Mouse (Mus musculus) G1E (cell line): Measurements from ENCODE around the gene Hs2st1. TPM values are rescaled to one million over a fixed set of nuclear protein-coding genes. Genes with fewer than 3 reads are reported as not detected.

ENCODE experiments used
- ATAC-seq: 2 replicates; pipeline ENCODE4 v1.8.0; 2016; ENCODE audit warnings: mild to moderate bottlenecking; ENCODE audit not compliant: insufficient number of reproducible peaks, poor library complexity, low FRiP score, severe bottlenecking; ENCODE audit errors: extremely low read depth
- DNase-seq: peaks from one replicate; pipeline ENCODE4 v3.0.0; 2012; ENCODE audit warnings: low spot score
- H3K27me3 ChIP-seq: 2 replicates; pipeline ENCODE4 v1.6.1; 2012; ENCODE audit warnings: mild to moderate bottlenecking, low read length, inconsistent platforms; ENCODE audit not compliant: insufficient read depth
- H3K36me3 ChIP-seq: replicated peaks from 2 replicates; pipeline ENCODE3; 2012; ENCODE audit warnings: mild to moderate bottlenecking, inconsistent platforms
- H3K4me1 ChIP-seq: 2 replicates; pipeline ENCODE4 v1.6.1; 2012; ENCODE audit warnings: low read depth, low read length, inconsistent platforms, mixed read lengths; ENCODE audit not compliant: insufficient read depth
- H3K4me3 ChIP-seq: 2 replicates; pipeline ENCODE4 v1.5.1; 2012; ENCODE audit warnings: low read depth, mild to moderate bottlenecking, inconsistent platforms, low read length, moderate library complexity, mixed read lengths
- H3K9me3 ChIP-seq: replicated peaks from 2 replicates; pipeline ENCODE4 v1.6.1; 2012; ENCODE audit warnings: inconsistent platforms
- CTCF ChIP-seq: IDR thresholded peaks from 2 replicates; pipeline ENCODE4 v1.5.1; 2012; ENCODE audit warnings: low read depth, low read length, inconsistent platforms, mixed read lengths
- GATA1 ChIP-seq: IDR thresholded peaks from 2 replicates; pipeline ENCODE4 v1.6.1; 2012; ENCODE audit warnings: borderline replicate concordance, low read length, inconsistent platforms, mixed read lengths
- GATA2 ChIP-seq: IDR thresholded peaks from 2 replicates; pipeline ENCODE4 v1.6.1; 2012; ENCODE audit warnings: low read depth, low read length, inconsistent platforms, borderline replicate concordance
- POLR2AphosphoS5 ChIP-seq: IDR thresholded peaks from 2 replicates; pipeline ENCODE4 v1.6.1; 2012; ENCODE audit warnings: low read depth, low read length, inconsistent platforms; ENCODE audit not compliant: insufficient replicate concordance
- TAL1 ChIP-seq: conservative IDR thresholded peaks from 2 replicates; pipeline ENCODE4 v1.6.1; 2012; ENCODE audit warnings: low read depth, low read length, inconsistent platforms, mixed read lengths
- polyA plus RNA-seq: library from polyadenylated mRNA; stranded (reverse); fragments of >175 nt; gene quantifications from 2 replicates; pipeline ENCODE4 v1.2.3, GENCODE M21; 2012
- total RNA-seq, 2 experiments: library from RNA; stranded (forward) in 1 of 2; stranded (reverse) in 1 of 2; fragments of 200-1000 nt in 1 of 2; fragments of >200 nt in 1 of 2; fragmentation: Nextera tagmentation in 1 of 2; gene quantifications; 2 replicates each; pipeline ENCODE4 v1.2.3; 2014 to 2017

Gene Hs2st1
- total RNA-seq (2014; fragmentation: Nextera tagmentation) (37.8 and 43.6 TPM in 2 replicates), total RNA-seq (2017) (36.1 and 40.6 TPM in 2 replicates), polyA plus RNA-seq (6.1 and 7.6 TPM in 2 replicates)

GRCm38 (mm10) chr3:144570047-144570815 lies at the start of gene Hs2st1, which contains the start of gene Selenof:
TSS of gene Hs2st1 (minus strand) at chr3:144570181.
TSS of gene Selenof (plus strand) at chr3:144570304.
- Histone ChIP-seq H3K4me1 (peaks cover 55% of the 10 kb centered on the region), H3K4me3 (peak within 1 kb of the TSS; percentile 95), H3K36me3 (peaks cover 33% of the 10 kb centered on the region), H3K27me3 (no peaks in the 10 kb centered on the region), H3K9me3 (no peaks in the 10 kb centered on the region)
- peak; percentile 96 for DNase-seq
- ATAC-seq: peak; percentile 97
- TF ChIP-seq GATA2: no peak
- TF ChIP-seq CTCF: no peak
- no peak for TF ChIP-seq GATA1
- TF ChIP-seq TAL1: no peak
- no peak for TF ChIP-seq POLR2AphosphoS5

- Histone ChIP-seq H3K27me3 (no peaks in the 10 kb centered on the region), H3K9me3 (peaks cover 16% of the 10 kb centered on the region), H3K4me3 (no peak overlapping the region), H3K36me3 (no peaks in the 10 kb centered on the region), H3K4me1 (peaks cover 49% of the 10 kb centered on the region)
- ATAC-seq (no peak), DNase-seq (no peak)
- TF ChIP-seq TAL1: no peak
- TF ChIP-seq GATA2: no peak
- TF ChIP-seq GATA1: no peak
- no peak for TF ChIP-seq CTCF
- TF ChIP-seq POLR2AphosphoS5: no peak
Measured at GRCm38 (mm10) chr3:144617633-144618180, 47.7 kb upstream of the Hs2st1 start.

- DNase-seq (peak; percentile 63), ATAC-seq (peak; percentile 72)
- Histone ChIP-seq H3K9me3 (peaks cover 12% of the 10 kb centered on the region), H3K27me3 (no peaks in the 10 kb centered on the region), H3K4me3 (no peak overlapping the region), H3K4me1 (peaks cover 57% of the 10 kb centered on the region), H3K36me3 (no peaks in the 10 kb centered on the region)
- TF ChIP-seq CTCF: peak; percentile 73
- no peak for TF ChIP-seq POLR2AphosphoS5
Measured at GRCm38 (mm10) chr3:144616654-144617425, 46.9 kb upstream of the Hs2st1 start.

GRCm38 (mm10) chr3:144615459-144615858 lies 45.5 kb upstream of the Hs2st1 start:
- peaks cover 12% of the 10 kb centered on the region for H3K9me3 ChIP-seq
- H3K4me1 ChIP-seq: peaks cover 71% of the 10 kb centered on the region
- no peaks in the 10 kb centered on the region for H3K36me3 ChIP-seq
- H3K4me3 ChIP-seq: no peak overlapping the region
- DNase-seq (no peak), ATAC-seq (no peak)
- H3K27me3 ChIP-seq: no peaks in the 10 kb centered on the region
- TF ChIP-seq CTCF (no peak), TAL1 (no peak), GATA1 (no peak), GATA2 (no peak), POLR2AphosphoS5 (no peak)

- Histone ChIP-seq H3K9me3 (peaks cover 12% of the 10 kb centered on the region), H3K4me3 (no peak overlapping the region), H3K27me3 (no peaks in the 10 kb centered on the region), H3K4me1 (peaks cover 79% of the 10 kb centered on the region), H3K36me3 (no peaks in the 10 kb centered on the region)
- ATAC-seq (no peak), DNase-seq (no peak)
- TF ChIP-seq TAL1: no peak
- no peak for TF ChIP-seq POLR2AphosphoS5
- no peak for TF ChIP-seq CTCF
- no peak for TF ChIP-seq GATA1
- TF ChIP-seq GATA2: no peak
Measured at GRCm38 (mm10) chr3:144614698-144615097, 44.7 kb upstream of the Hs2st1 start.

- ATAC-seq (no peak), DNase-seq (no peak)
- Histone ChIP-seq H3K27me3 (no peaks in the 10 kb centered on the region), H3K4me3 (no peak overlapping the region), H3K36me3 (no peaks in the 10 kb centered on the region), H3K9me3 (peaks cover 12% of the 10 kb centered on the region), H3K4me1 (peaks cover 82% of the 10 kb centered on the region)
- TF ChIP-seq POLR2AphosphoS5 (no peak), GATA2 (no peak), CTCF (no peak), TAL1 (no peak), GATA1 (no peak)
Measured at GRCm38 (mm10) chr3:144614277-144614676, 44.3 kb upstream of the Hs2st1 start.
